Mouse (Mus musculus): ENCODE measurements around the gene Etfbkmt.
"Not testable (repeated sequence)": the region's sequence is repeated elsewhere in the genome, so short reads cannot be mapped to it uniquely, and the experiment has no call there.

Etfbkmt gene

DNA sequence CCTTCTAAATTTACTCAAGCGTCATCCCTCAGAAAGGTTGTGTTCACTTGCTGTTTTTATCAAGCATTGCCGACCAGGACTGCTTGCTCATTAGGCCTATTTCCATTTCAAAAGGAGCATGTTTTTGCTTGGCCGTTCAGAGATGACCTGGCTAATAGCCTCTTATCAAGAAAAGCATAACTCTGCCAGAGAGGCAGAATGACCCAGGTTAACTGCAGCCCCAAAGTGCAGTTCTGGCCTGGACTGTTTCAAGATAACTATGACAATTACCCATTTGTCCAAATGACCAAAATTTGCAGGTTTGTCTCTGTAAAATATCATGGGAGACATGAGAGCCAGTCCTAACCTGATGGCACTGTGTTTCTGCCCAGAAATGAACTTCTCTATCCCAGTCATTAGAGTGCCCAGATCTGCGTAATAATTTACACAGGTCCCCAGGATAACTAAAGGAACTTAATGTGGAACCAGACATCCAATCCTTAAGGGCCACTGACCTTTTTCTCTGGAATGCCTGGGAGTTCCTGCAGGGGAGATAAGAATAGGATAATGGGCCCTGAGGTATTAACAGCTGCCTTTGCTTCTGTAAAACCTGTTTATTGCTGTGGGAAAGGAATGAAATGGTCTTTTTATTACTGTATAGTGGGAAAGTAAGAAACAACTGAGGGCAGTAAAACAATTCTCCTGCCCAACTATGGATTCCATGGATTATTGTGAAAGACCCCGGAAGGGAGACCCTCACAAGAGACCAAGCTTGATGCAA, 5.1 kb upstream of the Etfbkmt start:
- no peak for DNase-seq (ENCODE audit: low read depth, low spot score)

DNA sequence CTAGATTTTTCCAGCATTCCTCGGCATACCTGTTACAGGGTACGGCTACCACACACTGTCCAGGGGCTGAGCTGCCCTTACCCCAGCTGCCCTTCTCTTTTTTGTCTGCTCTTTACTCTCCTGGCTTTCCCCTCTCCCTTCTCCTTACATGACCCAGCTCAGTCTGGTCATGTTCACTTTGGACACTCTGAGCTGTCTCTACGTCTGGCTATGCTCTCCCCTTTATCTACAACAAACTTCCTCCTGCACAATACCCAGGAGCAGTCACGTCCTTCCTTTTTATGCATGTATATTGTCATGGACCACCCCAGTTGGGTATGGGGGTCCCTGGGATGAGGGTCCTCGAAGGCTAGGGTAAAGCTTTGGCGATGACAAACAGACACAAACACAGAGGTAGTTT, 4.0 kb upstream of the Etfbkmt start:
- DNase-seq (ENCODE audit: low read depth, low spot score): no peak

DNA sequence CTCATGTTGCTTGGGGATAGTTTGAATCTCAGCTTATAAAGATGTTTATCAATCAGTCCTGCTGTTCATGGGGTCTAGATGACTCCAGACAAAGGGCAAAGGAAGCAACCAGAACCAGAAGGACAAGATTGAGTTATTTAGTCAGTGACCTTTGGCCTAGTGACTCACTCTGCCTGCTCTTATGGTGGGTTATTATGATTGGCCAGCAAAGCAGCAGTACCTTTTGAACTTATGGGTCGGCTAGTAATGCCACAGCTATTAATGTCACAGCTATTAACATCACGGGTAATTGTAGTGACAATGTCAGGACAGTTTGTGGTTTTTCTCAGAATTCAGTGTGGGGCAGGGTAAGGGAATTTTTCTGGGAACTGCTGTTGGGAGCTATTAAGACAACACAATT, 1.7 kb upstream of the Etfbkmt start:
- no peak for DNase-seq (ENCODE audit: low read depth, low spot score)

DNA sequence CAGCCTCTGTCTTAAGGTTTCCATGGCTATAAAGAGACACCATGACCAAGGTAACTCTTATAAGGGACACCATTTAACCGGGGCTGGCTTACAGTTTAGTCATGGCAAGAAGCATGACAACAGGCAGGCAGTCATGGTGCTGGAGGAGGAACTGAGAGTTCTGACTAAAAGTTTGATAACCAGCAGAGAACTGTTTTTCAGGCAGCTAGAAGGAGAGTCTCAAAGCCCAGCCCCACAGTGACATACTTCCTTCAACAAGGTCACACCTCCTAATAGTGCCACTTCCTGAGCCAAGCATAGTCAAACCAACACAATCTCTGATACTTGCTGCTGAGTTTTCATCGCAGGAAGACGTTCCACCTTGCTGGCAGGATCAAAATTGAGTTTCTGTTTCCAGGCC, 638 bp upstream of the Etfbkmt start:
- no peak for DNase-seq (ENCODE audit: low read depth, low spot score)

DNA sequence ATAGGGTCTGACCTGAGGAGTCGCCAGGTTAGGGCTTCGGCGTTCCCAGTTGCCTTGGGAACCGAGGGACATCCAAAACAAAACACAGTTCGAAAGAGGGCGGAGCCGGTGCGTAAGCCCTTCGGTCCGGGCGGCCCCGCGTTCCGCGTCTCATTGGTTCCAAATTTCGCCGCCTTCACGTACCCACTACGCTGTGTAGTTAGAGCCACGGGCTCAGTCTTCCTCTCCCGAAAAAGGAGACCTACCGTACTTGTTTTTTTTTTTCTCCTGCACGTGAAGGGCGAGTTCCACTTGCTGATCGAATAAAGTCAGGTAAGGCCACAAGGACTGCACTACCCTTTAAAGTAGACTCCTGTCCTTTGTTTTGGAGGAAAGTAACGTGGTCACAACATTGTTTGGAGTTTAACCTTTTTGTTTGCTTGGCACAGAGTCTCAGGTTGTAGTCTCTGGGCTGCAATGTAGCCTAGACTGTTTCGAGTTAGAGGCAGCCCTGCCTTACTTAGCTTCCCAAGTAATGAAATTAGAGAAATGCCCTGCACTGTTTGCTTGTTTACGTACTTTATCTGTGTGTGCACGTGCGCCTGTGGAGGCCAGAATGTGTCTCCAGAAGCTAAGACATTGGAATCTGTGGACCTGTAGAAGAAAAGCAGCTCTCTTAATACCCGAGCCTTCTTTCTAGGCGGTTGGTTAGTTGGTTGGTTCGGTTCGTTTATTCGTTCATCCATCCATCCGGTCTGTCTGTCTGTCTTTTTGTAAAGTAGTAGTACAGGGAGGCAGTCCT, 1.9 kb downstream of the Etfbkmt start:
- peak; percentile 38 for DNase-seq (ENCODE audit: low read depth, low spot score)

DNA sequence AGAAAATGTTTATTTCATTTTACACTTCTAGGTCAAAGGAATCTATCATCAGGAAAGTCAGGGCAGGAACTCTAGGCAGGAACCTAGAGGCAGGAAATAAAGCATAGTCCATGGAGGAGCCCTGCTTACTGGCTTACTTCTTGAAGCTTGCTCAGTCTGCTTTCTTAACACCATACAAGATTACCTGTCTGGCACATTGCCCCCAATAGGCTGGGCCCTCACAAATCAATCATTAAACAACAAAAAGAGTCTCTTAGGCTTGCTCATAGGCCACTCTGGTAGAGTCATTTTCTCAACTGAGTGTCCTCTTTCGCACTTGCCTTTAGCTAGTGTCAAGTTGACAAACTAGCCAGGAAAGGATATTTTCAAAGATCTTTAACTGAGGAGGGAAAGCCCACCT, 5.5 kb downstream of the Etfbkmt start:
- no peak for DNase-seq (ENCODE audit: low read depth, low spot score)

DNA sequence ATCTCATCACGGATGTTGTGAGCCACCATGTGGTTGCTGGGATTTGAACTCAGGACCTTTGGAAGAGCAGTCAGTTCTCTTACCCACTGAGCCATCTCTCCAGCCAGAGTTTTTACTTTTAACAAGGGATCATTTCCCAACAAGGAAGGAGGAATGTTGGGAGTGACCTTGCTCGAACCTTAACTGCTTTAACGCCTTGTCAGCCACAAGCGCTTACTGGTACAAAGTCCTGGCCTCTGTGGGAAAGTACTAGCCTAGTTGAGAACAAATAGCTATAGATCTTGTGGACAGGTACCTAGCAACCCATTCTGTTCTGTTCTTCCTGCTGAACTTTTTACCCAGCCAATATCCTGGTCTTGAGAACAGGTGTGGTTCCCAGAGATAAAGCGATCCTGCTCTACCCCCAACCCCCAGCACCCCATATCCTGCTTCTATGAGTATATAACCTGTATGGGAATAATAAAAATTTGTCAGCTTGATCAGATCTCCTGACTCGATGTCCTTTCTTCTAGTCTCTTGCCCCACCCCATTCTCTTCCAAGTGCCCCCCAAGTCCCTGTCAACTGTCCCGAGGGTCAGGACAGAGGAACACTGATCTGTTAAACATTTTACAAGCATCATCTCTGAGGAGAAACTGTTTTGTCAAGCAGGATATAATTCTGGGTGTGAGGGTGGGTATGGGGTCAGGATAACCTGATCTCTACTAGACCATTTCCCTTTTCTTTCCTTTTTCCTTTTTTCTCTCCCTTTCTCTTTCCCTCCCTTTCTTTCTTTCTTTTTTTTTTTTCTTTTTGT, 9.0 kb downstream of the Etfbkmt start:
- DNase-seq (ENCODE audit: low read depth, low spot score): no peak

DNA sequence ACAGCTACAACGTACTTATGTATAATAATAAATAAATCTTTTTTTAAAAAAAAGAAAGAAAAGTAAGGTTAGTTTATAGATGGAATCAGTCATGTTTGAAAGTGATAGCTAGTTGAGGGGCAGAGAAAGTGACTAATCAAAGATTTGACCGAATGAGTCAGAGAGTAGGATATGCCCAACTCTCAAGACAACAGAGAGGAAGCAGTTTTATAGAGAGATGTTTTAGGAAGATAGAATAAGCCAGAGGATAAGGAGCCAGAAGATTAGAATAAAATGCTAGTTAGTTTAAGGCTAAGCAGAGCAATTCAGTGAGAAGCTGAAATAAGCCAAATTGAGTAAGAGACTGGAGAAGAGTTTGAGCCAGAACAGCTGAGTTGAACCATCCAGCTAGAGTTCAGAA, 12.5 kb downstream of the Etfbkmt start:
- no peak for DNase-seq (ENCODE audit: low read depth, low spot score)

DNA sequence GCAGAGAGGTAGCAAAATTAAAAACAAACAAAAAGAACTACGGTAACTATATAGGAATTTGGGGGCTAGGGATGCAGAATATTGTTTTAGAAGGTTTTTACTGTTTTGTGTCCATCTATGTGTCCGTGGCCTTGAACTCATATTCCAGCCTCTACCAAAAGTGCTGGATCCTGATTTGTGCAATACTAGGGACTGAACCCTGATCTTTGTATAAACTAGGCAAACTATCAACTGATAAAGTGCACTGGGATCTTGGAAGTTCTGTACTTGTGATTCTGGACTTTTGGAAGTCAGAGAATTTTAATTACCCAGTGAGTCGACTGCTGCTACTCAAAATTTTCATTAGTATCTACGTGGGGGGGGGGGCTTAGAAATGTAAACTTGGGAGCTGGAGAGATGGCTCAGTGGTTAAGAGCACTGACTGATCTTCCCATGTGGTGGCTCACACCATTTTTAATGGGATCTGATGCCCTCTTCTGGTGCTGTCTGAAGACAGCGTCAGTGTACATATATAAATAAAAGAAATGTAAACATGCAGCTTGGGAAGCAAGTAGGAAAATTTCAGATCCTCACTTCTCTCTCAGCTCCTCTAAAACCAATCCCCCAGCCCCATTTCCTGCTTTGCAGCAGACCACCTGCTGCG, 13.9 kb downstream of the Etfbkmt start:
- no peak for DNase-seq (ENCODE audit: low read depth, low spot score)

DNA sequence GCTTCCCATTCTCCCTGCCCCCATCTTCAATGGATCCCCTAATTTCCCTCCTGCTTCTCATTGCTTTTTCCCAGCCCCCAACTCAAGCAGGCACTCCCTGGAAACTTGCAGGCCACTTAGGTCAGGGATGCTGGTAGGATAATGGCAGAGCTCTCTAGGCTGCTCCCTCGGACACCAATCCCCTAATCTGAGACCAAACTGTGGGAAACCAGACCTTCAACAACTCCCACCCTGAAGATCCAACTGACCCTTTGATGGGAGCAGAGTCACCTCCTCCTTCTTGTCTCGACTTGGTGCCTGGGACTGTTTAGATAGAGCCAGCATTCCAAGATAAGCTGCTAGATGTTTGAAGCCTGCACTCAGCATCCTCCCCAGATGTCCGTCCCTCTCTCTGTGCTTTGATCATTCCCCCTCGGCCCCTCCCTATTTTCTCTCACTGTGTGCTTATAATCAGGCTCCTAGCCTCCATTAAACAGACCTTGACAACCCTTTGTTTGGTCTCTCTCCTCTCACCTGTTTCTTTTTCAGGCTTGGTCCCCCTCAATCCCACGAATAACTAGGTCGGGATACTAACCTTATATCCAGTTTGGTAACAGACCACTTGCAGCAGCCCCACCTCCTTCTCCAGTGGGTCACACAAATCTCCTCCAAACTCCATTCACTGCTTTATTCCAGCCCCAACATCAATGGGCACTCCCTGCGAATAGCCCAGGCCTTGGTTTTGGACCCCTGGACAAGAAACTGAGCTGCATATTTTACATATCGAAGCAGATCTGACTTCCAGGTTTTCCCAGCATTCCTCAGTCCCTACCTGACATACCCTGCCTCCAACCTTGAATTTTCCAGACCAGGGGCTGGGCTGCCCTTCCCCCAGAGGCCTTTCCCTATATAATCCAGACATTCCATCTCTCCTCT, 14.7 kb downstream of the Etfbkmt start:
- DNase-seq (ENCODE audit: low read depth, low spot score): no peak

DNA sequence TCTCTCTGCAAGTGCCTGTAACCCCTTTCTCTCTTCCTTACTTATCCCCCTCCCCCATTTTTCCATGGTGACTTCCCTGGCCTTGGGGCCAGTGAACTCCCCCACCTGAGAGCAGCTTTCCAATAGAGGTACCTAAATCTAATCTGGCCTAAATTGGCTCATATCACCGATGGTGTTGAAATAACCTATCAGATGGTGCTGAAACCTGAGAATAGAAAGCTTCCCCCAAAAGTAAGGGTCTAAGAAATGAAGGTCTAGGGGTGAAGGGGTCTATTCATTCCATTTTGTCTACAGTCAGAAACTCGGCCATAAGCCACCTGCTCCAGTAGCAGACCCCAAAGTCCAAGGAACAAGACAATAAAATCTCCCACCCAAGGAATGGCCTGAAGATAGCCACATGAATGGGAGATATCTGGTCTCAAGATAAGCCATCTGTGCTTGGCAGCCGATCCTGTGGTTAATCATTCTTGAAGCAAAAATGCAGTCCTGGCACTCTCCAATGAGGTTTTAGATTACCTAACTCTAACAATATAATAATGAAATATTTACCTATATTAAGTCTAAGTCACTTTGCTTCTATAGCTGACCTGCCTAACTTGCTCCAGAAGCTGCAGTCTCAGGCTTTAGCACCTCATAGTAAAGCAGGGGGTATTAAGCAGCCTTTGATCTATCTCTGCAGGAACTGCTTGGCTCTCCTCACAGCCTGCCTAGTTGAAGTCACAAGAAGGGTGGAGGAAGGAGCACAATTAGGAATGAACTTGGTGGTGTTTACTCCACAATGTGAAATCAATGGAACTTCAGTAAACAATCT, 15.6 kb downstream of the Etfbkmt start:
- no peak for DNase-seq (ENCODE audit: low read depth, low spot score)

DNA sequence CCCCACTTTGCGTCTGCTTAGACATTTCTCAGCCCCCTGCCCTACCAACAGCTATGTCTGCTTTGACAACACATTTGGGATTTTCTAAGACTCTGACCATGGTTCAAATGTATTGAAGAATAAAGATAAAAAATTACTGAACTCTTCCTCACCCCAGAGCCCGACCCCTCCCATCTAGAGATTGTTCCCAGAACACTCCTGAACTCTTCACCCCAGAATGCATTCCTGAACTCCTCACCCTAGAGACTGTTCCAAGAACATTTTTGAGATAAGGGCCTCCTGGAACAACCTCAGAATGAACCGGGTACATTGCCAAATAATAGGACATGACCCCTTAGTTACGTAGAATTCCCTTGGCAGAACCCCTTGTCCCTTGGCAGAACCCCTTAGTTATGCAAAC, 27.4 kb downstream of the Etfbkmt start:
- DNase-seq (ENCODE audit: low read depth, low spot score): not testable (repeated sequence)

DNA sequence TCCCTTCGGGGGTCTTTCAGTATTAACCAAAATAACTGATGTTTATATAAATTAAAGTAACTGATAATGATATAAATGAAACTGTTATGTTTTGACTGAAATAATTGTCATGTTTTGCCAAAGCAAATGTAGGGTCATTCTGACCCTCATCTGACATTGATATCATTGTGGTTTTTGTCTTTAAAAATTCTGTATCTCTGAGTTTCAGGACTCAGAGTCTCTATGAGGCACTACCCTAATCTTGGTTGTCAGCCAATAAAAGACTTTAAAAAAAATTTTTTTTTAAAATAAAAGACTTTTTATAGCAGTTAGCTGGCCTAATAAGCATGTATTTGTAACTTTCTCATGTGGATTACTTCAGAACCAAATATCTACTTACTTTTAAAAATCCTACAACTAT, 28.0 kb downstream of the Etfbkmt start:
- no peak for DNase-seq (ENCODE audit: low read depth, low spot score)

DNA sequence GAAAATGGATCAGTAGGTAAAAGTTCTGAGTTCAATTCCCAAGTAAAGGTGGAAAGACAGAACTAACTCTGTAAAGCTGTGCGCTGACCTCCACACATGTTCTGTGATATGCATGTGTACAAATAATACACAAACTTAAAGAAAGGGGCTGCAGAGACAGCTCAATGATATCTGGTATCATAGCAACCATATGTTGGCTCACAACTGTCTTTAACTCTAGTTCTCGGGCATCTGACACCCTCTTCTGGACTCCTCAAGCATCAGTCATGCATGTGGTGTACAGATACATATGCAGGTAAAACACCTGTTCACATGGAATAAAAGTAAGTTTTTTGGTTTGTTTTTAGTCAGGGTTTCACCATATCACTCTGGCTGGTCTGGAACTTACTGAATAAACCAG, 28.8 kb downstream of the Etfbkmt start:
- no peak for DNase-seq (ENCODE audit: low read depth, low spot score)

DNA sequence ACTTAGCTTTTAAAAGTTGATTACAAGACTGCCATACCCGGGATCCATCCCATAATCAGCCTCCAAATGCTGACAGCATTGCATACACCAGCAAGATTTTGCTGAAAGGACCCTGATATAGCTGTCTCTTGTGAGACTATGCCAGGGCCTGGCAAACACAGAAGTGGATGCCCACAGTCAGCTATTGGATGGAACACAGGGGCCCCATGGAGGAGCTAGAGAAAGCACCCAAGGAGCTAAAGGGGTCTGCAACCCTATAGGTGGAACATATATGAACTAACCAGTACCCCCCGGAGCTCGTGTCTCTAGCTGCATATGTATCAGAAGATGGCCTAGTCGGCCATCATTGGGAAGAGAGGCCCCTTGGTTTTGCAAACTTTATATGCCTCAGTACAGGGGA, 30.3 kb downstream of the Etfbkmt start:
- not testable (repeated sequence) for DNase-seq (ENCODE audit: low read depth, low spot score)

DNA sequence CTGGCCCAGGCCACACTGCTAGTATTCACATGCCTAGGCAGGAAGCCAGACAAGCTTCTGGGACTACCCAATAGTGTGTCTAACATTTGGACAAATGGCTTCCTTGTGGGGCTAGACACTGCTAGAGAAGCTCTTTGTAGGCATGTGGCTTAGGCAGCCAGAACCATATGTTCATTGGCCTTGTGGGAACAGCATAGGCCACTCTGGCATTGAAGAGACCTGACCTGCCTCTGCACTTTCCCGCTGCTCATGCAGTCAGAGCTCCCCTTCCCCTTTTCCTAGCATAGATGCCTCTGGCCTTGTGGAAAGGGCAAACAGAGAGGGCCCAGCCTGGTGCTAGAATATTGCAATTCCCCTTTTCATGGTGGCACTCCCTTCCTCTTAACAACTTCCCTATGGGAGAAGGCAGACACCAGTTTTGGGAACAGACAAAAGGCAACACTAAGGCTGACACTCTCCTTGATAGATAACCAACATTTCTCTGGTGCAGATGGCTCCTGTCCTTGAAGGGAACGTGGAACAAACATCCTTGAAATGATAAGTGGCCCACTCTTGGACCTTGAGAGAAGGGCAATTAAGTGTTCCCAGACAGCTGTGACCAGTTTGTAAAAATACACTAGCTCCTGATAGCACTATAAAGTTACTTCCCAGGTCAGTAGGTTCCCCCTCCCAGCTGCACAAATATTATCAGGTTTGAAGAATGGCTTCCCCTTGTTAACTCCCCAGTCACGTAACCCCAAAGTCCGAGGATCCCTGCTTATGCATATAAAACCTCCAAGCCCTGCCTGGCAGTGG, 34.4 kb downstream of the Etfbkmt start:
- DNase-seq (ENCODE audit: low read depth, low spot score): no peak

DNA sequence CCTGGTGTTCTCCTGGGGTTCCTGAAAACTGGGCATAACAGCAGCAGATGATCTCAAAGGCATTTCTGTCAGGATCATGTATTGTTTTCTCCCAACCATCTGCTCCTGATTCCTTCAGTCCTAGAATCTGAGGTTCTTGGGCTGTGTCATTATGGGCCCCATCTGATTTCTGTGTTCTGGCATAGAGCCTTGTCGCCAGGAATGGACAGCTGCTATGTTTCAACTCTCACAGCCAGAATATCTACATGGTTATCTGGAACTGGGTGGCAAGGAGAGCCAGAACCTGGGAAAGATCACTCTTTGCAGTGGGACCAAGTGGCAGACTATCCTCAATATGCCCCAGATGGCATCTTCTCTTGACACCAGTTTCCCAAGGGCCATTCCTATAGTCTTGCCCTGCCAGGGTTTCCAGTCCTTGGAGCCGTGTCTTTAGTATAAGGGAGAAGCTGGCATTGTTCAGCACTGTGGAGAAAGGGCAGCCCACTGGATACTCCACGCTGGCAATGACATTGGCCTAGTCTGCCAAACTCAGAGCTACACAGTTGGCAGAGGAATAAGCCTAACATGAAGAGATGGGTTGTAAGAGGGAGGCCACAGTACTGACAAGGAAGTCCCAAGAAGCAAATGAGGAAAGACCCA, 35.4 kb downstream of the Etfbkmt start:
- no peak for DNase-seq (ENCODE audit: low read depth, low spot score)

DNA sequence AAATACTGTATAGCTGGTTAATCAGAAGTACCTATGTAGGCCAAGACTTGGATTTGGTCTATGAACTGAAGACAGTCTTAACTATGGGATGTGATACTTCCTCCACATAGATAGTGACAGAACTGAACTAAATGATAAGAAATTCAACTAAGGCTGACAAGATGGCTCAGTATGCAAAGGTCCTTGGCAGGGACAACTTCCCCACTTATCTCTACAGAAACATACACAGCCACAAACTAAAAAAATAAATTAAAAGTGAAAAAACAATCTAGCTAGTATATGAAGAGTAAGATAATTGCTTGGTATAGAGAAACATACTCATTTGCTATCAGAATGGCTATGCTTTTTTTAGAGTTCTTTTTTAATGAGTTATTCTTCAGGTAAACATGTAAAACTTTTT, 39.4 kb downstream of the Etfbkmt start:
- DNase-seq (ENCODE audit: low read depth, low spot score): no peak

DNA sequence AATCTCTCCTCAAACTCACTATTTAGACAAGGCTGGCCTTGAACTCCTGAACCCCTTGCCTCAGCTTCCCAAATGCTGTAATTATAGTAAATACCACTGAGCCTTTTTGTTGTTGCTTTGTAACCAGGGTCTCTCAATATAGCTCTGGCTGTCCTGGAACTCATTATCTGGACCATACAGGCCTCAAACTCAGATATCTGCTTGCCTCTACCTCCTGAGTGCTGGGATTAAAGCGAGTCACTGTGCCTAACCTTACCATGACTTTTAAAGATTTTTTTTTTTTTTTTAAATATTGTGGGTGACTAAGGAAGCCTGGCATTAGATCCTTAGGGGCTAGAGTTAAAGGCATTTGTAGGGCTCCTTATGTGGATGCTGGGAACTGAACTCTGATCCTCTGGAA, 44.4 kb downstream of the Etfbkmt start:
- DNase-seq (ENCODE audit: low read depth, low spot score): no peak
